Mouse (Mus musculus): ENCODE measurements at regions not wholly inside any gene's neighbourhood (a gene's known extent, or its start where the extent isn't known, plus 50 kb on each side); places are given as distances from the start of the nearest gene placed in this dataset.
A peak's percentile ranks its signal among the peaks of the same experiment; 100 is the strongest.
"Not testable (repeated sequence)": the region's sequence is repeated elsewhere in the genome, so short reads cannot be mapped to it uniquely, and the experiment has no call there.

DNA sequence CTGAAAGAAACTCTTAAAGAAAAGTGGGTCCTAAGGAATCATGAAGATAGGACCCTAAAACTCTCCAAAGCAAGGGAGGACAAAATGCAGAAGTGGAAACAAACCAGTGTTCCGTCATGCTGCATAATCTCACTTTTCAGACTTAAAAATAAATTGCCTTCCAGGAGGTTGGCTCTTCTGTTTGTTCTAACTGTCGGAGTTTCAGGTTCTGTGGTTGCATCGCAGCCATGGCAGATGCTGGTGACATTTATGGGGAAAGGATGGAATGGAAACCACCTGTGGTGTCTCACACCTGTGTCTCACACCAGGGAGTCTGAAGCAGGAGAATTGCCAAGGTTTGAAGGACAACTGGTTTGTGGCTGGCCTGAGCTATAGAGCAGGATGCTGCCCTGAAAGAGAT is 50.9 kb upstream of the Hivep1 start:
- no peak for ATAC-seq

- no peak for ATAC-seq
Observed at GRCm38 (mm10) chr13:41997883-41998282, 53.9 kb upstream of the Hivep1 start.

DNA sequence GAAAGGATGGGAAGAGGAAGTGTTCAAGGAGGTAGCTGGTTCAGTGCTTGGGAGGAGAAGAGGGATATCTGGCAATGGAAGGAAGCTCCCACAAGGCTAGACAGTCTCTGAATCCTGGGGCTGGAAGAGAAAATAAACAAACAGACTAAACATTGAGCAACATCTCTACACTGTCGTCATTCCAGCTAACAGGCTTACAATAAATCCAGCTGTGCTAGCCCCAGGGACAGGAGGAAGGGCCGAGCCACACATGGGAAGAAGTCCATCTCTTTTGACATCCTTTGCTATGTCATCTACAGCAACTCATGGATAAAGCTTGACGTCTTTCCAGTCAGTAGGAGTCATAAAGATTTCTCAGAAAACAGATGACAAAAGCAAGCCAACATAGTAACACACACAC is 57.7 kb upstream of the Hivep1 start:
- no peak for ATAC-seq

DNA sequence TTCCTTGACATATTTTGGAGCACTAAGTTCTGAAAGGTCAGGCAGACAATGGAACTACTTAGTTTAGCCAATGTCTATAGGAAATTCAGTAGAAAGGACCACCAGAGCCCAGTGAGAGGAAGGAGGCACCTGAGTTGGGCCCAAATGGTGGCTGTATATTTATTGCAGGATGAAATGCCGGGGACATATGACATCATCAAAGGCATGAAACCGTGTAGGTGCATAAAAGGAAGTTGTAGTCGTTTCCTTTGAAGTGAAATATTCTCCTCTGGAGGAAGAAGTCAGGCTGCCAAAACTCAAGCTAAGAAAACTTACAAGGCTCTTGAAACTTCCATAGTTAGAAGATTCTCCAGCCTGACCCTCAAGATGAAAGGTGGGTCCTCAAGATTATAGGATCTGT is 75.9 kb upstream of the Hivep1 start:
- ATAC-seq = no peak

DNA sequence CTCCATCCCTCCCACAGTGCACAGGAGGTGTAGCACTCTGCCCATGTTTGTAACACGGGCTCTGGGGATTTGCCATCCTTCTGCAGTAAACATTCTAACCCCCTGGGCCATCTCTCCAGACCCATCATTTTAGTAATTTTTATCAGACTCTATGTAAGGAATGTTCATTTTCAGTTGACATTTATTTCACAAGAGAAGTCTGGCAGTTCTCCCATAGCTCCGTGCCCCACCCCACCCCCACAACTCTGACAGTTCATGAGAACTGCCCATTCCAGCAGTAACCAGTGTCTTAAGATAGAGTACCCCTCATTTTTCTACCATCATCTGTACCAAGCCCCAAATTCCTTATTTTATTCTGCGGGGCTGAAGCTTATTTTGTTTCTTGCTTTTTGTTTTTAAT is 88.9 kb upstream of the Hivep1 start:
- ATAC-seq = no peak

- ATAC-seq = not testable (repeated sequence)
Observed at GRCm38 (mm10) chr13:41960960-41961359, 90.9 kb upstream of the Hivep1 start.

DNA sequence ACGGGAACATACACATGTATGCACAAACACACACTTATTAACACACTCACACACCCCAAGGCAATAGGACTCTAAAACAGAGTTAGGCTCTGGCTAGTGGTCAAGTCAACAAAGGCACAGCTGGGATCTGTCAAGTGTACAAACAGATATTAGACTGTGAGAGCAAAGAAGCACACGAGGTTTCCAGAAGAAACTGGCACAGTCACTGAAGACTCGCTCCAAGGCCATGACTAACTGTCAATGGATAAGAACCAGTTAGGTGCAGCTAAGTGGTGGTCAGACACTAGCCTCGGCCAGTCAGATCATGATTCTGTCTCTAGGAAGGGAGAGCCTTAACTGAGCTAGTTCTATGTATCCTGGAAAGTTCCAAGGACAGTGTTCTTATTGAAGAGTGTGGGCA is 93.9 kb upstream of the Hivep1 start:
- ATAC-seq = no peak

GRCm38 (mm10) chr13:41955884-41956283 is 95.9 kb upstream of the Hivep1 start:
- ATAC-seq = no peak

DNA sequence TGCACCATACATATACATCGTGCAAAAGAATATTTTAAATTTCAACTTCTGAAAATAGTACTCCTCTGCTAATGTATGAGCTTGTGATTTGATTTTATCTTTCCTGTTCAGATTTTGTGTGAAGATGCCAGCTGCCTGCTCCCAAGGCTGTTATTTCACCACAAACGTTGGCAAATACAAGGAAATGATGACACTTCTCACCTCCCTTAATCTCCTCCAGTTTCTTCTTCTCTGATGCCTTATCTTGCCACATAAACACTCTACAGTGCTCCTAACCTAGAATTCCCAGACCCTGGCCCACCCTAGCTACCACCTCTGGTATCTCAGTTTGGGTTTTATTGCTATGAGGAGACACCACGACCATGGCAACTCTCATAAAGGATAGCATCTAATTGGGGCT is 96.6 kb upstream of the Hivep1 start:
- ATAC-seq = no peak

GRCm38 (mm10) chr13:41952453-41952852 is 99.4 kb upstream of the Hivep1 start:
- no peak for ATAC-seq

GRCm38 (mm10) chr13:41948241-41948640 is 100.8 kb upstream of the Adtrp start:
- peak; percentile 32 for ATAC-seq

DNA sequence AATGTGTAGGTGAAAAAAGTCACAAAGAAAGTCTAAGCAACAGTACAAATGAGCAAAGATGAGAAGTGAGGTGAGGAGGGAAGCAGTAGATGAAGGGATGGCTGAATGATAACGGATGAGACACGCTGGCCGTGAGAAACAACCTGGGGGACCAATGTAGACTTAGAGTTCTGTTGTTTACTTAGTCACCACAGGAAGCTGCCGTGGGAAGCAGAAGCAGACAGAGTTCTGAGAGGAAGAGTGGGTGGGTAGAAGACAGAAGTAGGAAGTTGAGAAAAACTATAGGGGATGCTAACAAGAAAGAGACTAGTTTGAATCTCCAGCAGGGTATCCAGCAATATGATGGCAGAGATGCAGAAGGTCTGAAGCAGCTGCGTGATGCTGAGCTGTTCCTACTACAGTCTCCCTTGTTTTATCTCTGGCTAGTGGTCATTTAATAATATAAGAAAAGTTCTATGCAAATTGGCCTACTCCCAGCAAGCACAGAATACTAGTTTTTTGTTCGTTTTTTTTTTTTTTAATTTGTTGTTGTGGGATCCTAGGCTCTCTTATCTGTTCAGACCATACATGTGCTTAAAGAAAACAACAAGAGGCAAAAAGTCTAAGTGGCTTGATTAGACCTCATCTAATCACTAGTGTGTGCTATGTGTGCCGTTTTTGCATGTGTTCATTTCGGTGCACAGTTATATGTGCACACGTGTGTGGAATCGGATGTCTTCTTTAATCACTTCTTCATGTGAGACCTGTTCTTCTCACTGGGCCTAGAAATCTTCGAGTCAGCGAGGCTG is 85.0 kb upstream of the Adtrp start:
- ATAC-seq = peak; percentile 95

GRCm38 (mm10) chr13:41929768-41930167 is 82.3 kb upstream of the Adtrp start:
- ATAC-seq = no peak

- ATAC-seq = not testable (repeated sequence)
Observed at GRCm38 (mm10) chr13:41925851-41926250, 78.4 kb upstream of the Adtrp start.

DNA sequence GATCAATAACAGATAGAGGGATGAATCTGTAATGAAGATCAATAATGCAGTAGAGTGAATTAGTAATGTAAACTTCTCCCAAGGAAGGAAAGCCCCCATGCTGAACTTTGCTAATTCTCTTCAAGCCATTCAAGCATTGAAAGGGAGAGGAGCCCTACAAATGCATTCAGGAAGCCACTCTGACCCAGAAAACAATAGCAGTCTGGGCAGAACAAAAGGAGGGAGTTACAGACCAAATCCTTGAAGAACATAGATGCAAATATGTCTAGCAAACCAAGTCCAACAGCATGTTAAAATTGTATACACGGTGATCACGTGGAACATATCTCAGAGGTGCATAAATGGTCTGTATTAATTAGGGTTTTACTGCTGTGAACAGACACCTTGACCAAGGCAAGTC is 77.7 kb upstream of the Adtrp start:
- no peak for ATAC-seq

DNA sequence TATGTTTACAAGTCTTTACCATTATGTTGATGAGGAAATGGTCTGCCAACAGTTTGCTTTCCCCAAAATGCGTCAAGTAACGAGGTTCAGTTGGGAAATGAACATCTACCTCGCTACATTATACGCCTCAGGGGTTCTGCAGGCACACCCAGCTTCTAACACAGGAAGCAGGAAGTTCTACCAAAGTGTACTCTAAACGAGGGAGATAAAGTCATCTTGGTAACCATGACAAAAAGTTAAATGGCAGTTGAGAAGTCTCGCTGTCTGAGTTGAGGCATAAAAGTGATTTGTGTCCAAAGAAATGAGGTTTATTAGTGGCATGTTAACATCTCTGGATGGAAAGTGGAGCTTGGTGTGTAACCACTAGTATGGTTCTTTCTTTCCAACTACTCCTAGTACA is 73.7 kb upstream of the Adtrp start:
- ATAC-seq = peak; percentile 59

DNA sequence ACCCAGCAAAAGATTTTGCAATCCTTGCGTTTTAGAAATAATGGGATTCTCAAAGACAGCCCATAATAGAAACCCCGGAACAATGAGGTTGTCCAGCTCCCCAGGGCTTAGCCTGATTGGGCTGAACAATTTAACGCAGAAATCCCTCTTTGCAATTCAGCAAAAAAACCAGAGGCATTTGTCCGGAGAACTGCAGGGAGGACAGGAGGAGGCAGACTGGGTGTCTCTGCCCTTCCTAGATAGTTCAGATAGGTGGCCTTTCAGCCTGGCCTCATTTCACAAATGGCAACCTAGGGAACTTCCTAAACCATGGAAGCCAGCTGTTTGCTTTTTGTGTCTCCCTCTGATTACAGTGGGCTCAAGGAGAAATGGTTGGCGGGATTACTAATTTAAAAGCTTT is 71.0 kb upstream of the Adtrp start:
- no peak for ATAC-seq

- ATAC-seq = not testable (repeated sequence)
Observed at GRCm38 (mm10) chr13:41915816-41916215, 68.3 kb upstream of the Adtrp start.

GRCm38 (mm10) chr13:41910736-41911135 is 63.3 kb upstream of the Adtrp start:
- no peak for ATAC-seq

DNA sequence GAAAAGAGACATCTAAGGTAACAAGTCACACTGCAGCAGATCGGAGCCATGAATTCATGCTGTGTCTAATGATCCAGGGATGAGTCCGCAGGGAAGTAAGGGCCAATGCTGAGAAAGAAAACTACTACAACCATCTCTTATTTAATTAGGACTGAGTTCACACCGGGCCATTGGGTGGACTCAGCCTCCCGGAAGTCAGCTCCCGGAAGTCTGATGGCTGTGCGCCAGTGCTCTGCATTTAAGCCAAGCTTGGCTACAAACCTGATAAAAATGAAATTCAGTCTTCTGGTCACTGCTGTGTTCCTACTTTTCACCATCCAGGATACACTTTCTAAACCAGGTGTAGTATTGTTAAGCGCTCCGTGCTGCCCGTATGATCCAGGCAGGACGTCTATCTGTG is 62.8 kb upstream of the Adtrp start:
- ATAC-seq = no peak

DNA sequence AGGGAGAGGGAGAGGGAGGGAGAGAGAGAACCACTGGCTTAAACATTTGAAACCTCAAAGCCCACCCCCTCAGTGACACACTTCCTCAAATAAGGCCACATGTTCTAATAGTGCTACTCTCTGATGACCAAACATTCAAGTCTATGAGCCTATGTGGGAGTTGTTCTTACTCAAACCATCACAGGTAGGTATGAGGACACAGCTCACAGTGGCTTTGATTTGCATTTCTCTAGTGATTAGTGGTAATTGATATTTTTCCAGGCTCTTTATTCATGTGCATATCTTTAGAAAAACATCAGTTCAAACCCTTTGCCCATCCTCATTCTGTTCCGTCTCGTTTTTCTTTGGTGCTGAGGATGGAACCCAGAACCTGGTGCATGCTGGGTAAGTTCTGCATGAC is 59.5 kb upstream of the Adtrp start:
- no peak for ATAC-seq

DNA sequence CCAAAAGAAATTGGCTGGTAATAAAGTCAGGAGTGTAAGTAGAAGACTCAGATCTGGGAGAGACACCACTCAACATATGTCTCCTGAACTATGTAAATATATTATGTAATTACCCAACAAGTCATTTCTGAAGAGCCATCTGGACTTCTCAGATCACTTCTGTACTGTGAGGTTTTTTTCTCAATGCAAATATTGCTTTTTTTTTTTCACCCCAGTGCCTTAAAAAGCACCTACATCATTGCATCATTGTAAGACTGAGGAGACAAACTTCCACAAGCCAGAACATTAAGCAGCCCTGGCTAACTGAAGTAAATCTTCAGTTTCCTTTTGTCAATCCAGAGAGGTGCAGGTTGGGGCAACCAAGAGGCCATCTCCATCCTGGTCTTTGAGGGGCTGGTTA is 55.8 kb upstream of the Adtrp start:
- no peak for ATAC-seq

DNA sequence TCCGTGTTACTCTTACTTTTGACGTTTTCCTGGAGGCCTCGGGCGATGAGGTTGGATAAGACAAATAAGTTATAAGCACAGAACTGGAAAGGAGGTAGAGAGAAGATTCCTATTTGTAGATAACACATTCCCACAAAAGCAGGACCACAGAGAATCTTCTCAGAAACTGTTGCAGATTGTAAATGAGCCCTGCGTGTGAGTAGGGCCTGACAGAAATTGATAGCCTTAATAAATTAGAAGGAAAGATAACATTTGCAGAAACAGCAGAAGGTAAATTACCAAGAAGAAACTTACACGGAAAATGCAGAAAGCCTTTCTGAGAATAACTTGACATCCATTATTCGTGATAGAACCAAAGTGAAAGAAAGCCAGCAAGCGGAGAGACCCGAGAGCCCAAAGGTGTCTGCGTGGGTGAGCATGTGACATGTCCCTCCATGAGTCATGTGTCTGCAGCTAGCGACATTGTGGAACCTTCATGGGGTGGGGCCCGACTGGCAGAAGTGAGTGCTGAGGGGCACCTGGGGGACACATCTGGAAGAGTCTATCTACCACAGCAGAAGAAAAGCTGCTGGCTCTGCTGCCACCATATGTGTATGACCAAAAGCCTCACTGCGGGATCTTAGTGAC is 52.5 kb upstream of the Adtrp start:
- ATAC-seq = peak; percentile 36

- ATAC-seq = no peak
Observed at GRCm38 (mm10) chr13:41899281-41899680, 51.8 kb upstream of the Adtrp start.
